Mouse (Mus musculus): ENCODE results near the gene Casp3. TPM values are rescaled to one million over a fixed set of nuclear protein-coding genes. Genes with fewer than 3 reads are reported as not detected.

Casp3 gene
- total RNA-seq, 2 experiments from 2014 or later, result 64.6 to 76.1 TPM

GRCm38 (mm10) chr8:46600959-46601707, 16.0 kb upstream of the Casp3 start:
- intact Hi-C loops (cut with DNase I), result no loop called here
- no peak for DNase-seq (ENCODE audit: extremely low spot score in 1 of 2, low spot score in 2 of 2)

GRCm38 (mm10) chr8:46603587-46603986, 13.5 kb upstream of the Casp3 start:
- intact Hi-C loops (cut with DNase I), result no loop called here
- no peak for DNase-seq (ENCODE audit: extremely low spot score in 1 of 2, low spot score in 2 of 2)

GRCm38 (mm10) chr8:46606930-46607329, 10.2 kb upstream of the Casp3 start:
- DNase-seq (ENCODE audit: extremely low spot score in 1 of 2, low spot score in 2 of 2), result no peak
- intact Hi-C loops (cut with DNase I), result no loop called here

DNA sequence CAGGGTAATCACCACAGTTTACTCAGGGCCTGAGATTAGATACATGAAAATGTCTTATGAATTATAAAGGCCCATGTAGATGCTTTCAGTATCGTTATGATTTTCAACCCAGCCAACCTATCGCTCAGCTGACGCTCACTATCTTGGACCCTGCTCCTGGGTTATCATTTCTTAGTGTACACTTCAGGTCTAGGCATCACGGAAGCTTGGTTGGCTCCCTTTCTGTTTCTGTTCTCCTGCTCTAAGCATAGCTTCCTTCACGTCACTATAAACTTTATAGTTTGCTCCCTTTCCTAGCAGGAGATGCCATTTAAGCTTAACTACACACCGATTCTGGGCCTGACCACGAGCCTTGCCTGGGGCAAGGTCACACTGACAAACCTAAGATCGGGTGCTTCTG, 5.5 kb upstream of the Casp3 start:
- intact Hi-C loops (cut with DNase I), result no loop called here

DNA sequence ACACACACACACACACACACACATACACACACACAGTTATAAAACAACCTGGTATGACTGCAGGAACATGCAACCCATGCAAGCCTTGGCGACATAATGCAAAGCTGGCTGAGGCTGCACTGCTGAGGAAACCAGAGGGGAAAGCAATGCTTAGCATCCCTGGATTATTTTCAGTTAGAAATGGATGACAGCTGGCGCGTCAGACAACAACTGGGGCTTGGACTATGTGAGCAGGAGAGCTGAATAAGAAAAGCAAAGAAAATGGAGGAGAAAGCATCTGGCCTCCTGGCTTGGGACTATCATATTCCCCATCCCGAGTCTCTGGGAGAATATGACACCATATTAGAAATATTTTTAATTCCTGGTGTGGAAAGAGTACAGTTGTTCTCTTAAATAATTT, 4.2 kb upstream of the Casp3 start:
- intact Hi-C loops (cut with DNase I), result no loop called here
- DNase-seq (ENCODE audit: extremely low spot score in 1 of 2, low spot score in 2 of 2), result no peak

More for the DNA sequence above, 5.5 kb upstream of the Casp3 start:
- DNase-seq (ENCODE audit: extremely low spot score in 1 of 2, low spot score in 2 of 2), result no peak

GRCm38 (mm10) chr8:46613377-46613776, 3.7 kb upstream of the Casp3 start:
- intact Hi-C loops (cut with DNase I), result no loop called here
- DNase-seq (ENCODE audit: extremely low spot score in 1 of 2, low spot score in 2 of 2), result no peak

- no peak for DNase-seq (ENCODE audit: extremely low spot score in 1 of 2, low spot score in 2 of 2)
- intact Hi-C loops (cut with DNase I), result no loop called here
These were observed 1.2 kb upstream of the Casp3 start for GRCm38 (mm10) chr8:46615936-46616335.

DNA sequence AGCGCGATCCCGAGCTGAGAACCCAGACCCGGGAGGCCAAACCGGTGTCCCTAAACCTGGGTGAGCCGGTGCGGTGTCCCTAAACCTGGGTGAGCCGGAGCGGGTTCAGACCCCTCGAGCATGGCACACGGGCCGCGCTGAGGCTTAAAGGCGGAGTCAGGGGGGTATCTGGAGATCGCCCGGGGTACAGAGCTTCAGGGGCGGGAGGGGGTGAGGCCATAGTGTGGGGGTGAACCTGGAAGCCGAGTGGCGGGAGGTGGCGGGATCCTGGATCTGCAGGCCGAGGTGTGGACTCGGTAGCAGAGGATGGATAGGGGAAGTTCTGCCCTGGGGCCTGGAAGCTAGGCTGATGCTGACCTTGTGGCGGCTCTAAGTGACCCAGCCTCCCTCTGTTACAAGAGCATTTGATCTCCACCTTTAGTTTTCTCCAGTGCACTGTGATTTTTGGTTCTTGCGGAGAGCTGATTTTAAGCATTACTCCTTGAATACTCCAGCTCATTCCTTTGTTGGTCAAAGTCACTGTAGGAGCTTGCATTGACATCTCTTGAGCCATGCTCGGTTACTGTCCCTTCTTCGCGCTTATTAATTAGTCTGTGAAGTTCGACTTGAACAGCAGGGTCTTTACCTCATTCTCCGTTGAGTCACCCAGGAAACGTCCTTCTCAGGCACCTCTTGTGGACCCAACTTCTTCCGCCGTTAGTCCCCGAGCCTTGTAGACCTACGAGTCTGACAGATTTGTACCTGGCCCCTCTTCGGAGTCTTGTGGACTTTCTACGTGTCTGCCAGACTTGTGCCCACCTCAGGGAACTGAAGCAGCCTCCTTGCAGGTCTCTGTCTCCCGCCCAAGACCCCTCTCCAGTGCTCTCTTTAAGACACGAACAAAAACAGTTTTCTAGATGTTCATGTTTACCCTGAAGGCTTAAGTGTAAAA, 864 bp downstream of the Casp3 start:
- intact Hi-C loops (cut with DNase I), result no loop called here
- no peak for DNase-seq (ENCODE audit: extremely low spot score in 1 of 2, low spot score in 2 of 2)

- DNase-seq (ENCODE audit: extremely low spot score in 1 of 2, low spot score in 2 of 2), result no peak
- intact Hi-C loops (cut with DNase I), result no loop called here
These were observed 1.7 kb downstream of the Casp3 start for GRCm38 (mm10) chr8:46618639-46619320.

GRCm38 (mm10) chr8:46622446-46623270, 5.6 kb downstream of the Casp3 start:
- intact Hi-C loops (cut with DNase I), result no loop called here
- no peak for DNase-seq (ENCODE audit: extremely low spot score in 1 of 2, low spot score in 2 of 2)

DNA sequence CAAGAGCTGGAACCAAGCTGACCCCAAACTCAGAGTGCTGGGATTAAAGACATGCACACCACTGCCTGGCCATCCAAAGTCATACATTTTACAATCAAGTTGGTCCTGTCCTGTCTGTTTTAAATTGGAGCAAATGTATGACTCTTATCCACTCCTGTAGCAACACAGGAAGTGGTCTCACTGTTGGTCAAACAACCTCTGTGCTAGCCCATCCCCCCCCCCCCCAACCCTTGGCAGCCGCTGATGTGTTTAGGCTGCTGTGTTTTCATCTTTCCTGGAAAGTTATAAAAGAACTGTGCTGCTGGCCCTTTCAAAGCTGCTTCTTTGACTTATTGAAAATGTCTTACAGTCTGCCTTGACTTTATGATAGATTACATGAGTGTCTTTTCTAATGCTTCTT, 8.1 kb downstream of the Casp3 start:
- intact Hi-C loops (cut with DNase I), result no loop called here
- no peak for DNase-seq (ENCODE audit: extremely low spot score in 1 of 2, low spot score in 2 of 2)

GRCm38 (mm10) chr8:46626642-46627041, 9.6 kb downstream of the Casp3 start:
- DNase-seq (ENCODE audit: extremely low spot score in 1 of 2, low spot score in 2 of 2), result no peak
- intact Hi-C loops (cut with DNase I), result no loop called here

DNA sequence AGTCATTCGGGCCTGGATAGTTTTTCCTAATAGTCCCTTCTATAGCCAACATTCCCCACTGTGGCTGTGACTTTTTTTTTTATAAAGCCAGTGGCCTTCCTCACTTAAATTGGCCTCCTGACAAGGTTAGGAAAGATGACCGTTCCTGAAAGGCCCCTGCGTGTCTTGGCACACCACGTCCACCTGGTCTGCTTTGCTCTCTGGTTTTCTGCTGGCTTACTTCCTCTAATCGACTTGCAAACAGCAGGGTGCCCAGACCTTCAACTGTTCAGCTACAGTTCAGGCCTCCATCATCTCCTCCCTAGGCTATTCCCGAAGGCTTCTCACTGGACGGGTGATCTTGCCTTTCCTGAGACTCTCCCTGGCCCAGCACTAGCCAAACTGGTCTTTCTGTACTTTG, 10.8 kb downstream of the Casp3 start:
- intact Hi-C loops (cut with DNase I), result no loop called here
- no peak for DNase-seq (ENCODE audit: extremely low spot score in 1 of 2, low spot score in 2 of 2)

GRCm38 (mm10) chr8:46628645-46629044, 11.6 kb downstream of the Casp3 start:
- intact Hi-C loops (cut with DNase I), result no loop called here

DNA sequence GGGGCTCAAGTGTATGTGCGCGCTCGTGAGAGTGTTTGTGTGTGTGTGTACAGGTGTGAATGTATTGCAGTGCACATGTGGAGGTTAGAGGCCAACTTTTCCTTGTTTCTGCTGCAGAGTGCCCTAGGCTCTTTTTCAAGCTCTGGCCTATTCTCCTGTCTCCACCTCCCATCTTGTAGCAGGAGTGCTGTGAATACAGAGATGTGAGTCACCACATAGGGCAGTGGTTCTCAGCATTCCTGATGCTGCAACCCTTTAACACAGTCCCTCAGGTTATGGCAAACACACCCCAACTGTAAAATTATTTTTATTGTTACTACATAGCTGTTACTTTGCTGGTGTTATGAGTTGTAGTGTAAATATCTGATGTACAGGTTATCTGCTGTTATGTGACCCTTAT, 13.3 kb downstream of the Casp3 start:
- no peak for DNase-seq (ENCODE audit: extremely low spot score in 1 of 2, low spot score in 2 of 2)
- intact Hi-C loops (cut with DNase I), result no loop called here

More at GRCm38 (mm10) chr8:46628645-46629044, 11.6 kb downstream of the Casp3 start:
- no peak for DNase-seq (ENCODE audit: extremely low spot score in 1 of 2, low spot score in 2 of 2)

GRCm38 (mm10) chr8:46630932-46631331, 13.8 kb downstream of the Casp3 start:
- intact Hi-C loops (cut with DNase I), result no loop called here
- DNase-seq (ENCODE audit: extremely low spot score in 1 of 2, low spot score in 2 of 2), result no peak

DNA sequence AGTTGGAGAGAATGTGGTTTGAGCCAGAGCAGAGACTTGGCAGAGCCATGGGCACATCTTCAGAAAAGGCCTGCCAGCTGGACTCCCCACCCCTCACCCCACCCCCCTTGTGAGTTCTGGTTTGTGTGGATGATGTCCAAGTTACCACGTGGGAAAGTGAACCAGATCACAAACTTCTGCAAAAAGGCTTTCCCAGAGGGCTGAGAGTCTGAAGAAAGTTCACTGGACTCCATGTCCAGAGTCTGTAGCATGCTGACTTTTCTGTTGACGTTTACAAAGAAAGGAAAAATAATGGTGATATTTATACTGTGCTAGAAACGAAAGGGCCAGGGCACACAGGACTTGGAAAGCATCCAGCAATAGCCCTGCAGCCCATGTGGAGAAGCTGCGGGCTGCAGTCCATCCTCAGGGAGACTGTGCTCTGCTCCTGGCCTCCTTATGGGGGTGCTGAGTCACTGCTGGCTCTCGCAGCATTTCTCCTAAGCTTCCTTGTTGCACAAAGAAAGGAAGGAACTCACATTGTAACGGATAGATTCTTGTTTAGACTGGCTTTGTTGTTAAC, 22.0 kb downstream of the Casp3 start:
- intact Hi-C loops (cut with DNase I), result no loop called here
- peak in 1 of 2 experiments; percentile 75 for DNase-seq (ENCODE audit: extremely low spot score in 1 of 2, low spot score in 2 of 2)

DNA sequence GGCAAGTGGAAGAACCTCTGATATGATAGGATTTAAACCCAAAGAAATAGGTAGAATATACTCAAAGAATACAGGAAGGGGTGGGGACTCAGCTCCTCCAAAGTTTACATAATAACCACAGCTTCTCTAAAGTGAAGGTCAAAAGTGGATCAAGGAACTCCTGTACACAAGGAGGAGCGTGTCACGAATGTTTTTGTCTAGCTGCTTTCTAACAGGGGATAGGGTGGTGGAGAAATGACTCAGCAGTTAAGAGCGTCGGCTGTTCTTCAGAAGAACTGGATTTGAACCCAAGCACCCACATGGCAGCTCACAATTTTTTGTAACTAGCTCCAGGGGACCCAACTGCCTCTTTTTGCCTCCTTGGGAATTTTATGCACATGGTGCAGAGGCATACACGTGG, 22.8 kb downstream of the Casp3 start:
- no peak for DNase-seq (ENCODE audit: extremely low spot score in 1 of 2, low spot score in 2 of 2)
- intact Hi-C loops (cut with DNase I), result no loop called here

Measured in left cerebral cortex, postnatal 10 days (tissue).